Mouse (Mus musculus): Measurements from ENCODE around the gene Gm44502.

- TF ChIP-seq CTCF (IDR thresholded peaks at IDR 0.05): no peak
- TF ChIP-seq EP300 (IDR thresholded peaks at IDR 0.05; ENCODE audit: insufficient read depth, low read depth, low read length): no peak
Observed at GRCm38 (mm10) chr15:89428136-89428790, 1.2 kb downstream of the Gm44502 start.
